Mouse (Mus musculus) limb, embryonic 11.5 days (tissue): ENCODE results near the gene Scgb1c1. TPM values are rescaled to one million over a fixed set of nuclear protein-coding genes. Genes with fewer than 3 reads are reported as not detected.

ENCODE experiments used
- ATAC-seq: fragments of 200-750 bp; cut with Nextera tagmentation; 2 replicates; pipeline ENCODE4 v1.8.0; 2017; ENCODE audit warnings: low read depth; ENCODE audit not compliant: insufficient number of reproducible peaks, low FRiP score, low TSS enrichment
- DNase-seq: peaks from one replicate; pipeline ENCODE4 v3.0.0-alpha.2; 2015; ENCODE audit warnings: low spot score
- H3K27ac ChIP-seq: fragments of 300-500 bp; sonication (generic); replicated peaks from 2 replicates; pipeline ENCODE4 v1.5.1; 2014; ENCODE audit warnings: low read depth, mild to moderate bottlenecking, low read length
- H3K27me3 ChIP-seq: fragments of 300-500 bp; sonication (generic); 2 replicates; pipeline ENCODE4 v1.6.1; 2014; ENCODE audit warnings: mild to moderate bottlenecking, low read length, mixed read lengths; ENCODE audit not compliant: control insufficient read depth, insufficient read depth
- H3K36me3 ChIP-seq: fragments of 300-500 bp; sonication (generic); 2 replicates; pipeline ENCODE4 v1.6.1; 2014; ENCODE audit warnings: mild to moderate bottlenecking, low read length, moderate library complexity, mixed read lengths; ENCODE audit not compliant: control insufficient read depth, insufficient read depth
- H3K4me1 ChIP-seq: fragments of 300-500 bp; sonication (generic); 2 replicates; pipeline ENCODE4 v1.6.1; 2014; ENCODE audit warnings: low read length, mixed read lengths; ENCODE audit not compliant: control insufficient read depth, insufficient read depth
- H3K4me2 ChIP-seq: fragments of 300-500 bp; sonication (generic); 2 replicates; pipeline ENCODE4 v1.6.1; 2014; ENCODE audit warnings: low read depth, mild to moderate bottlenecking, moderate library complexity; ENCODE audit not compliant: severe bottlenecking
- H3K4me3 ChIP-seq: fragments of 300-500 bp; sonication (generic); 2 replicates; pipeline ENCODE4 v1.5.1; 2014; ENCODE audit warnings: low read depth, low read length
- H3K9ac ChIP-seq: fragments of 300-500 bp; sonication (generic); 2 replicates; pipeline ENCODE4 v1.6.1; 2014; ENCODE audit warnings: mild to moderate bottlenecking, low read length
- H3K9me3 ChIP-seq: fragments of 300-500 bp; sonication (generic); 2 replicates; pipeline ENCODE4 v1.6.1; 2016; ENCODE audit warnings: low read length; ENCODE audit not compliant: control insufficient read depth
- WGBS: fragments of 180-500 bp; shearing (Covaris S2); extraction: QIAGEN DNeasy Blood & Tissue Kit; methylation state at CpG from one replicate; pipeline ENCODE4 v1.1.7; 2014; 5-methylcytosine and 5-hydroxymethylcytosine counted together
- polyA plus RNA-seq: library from polyadenylated mRNA; unstranded; fragments of >200 nt; fragmentation: Nextera tagmentation; extraction: Ambion mirVana; gene quantifications from 2 replicates; pipeline ENCODE4 v1.2.1, GENCODE M21; 2014

Gene Scgb1c1
- polyA plus RNA-seq, 1 experiment from 2014 or later, result not detected

DNA sequence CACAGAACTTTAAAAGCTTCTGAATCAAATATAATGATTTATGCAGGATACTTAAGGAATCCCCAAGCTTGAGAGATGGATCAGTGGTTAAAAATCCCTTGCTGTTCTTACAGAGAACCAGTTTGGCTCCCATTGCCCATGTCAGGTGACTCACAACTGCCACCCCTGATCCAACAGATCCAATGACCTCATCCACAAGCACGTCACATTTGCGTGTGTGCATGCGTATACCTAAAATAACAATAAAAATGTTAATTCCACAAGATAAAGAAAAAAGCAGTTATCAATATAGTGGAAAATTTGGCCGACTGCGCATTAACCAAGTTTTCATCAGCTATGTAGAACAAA, 24.1 kb upstream of the Scgb1c1 start:
- Histone ChIP-seq H3K27me3 (no peaks in the 10 kb centered on the region), H3K4me2 (peak overlapping the region; percentile 84), H3K36me3 (no peaks in the 10 kb centered on the region), H3K27ac (no peak overlapping the region), H3K9me3 (no peaks in the 10 kb centered on the region), H3K4me3 (peak overlapping the region; percentile 49), H3K4me1 (no peaks in the 10 kb centered on the region), H3K9ac (peak overlapping the region; percentile 58)
- DNase-seq (no peak), ATAC-seq (no peak)
- WGBS, result 56% methylated on average over 5 of the region's 5 CpGs

DNA sequence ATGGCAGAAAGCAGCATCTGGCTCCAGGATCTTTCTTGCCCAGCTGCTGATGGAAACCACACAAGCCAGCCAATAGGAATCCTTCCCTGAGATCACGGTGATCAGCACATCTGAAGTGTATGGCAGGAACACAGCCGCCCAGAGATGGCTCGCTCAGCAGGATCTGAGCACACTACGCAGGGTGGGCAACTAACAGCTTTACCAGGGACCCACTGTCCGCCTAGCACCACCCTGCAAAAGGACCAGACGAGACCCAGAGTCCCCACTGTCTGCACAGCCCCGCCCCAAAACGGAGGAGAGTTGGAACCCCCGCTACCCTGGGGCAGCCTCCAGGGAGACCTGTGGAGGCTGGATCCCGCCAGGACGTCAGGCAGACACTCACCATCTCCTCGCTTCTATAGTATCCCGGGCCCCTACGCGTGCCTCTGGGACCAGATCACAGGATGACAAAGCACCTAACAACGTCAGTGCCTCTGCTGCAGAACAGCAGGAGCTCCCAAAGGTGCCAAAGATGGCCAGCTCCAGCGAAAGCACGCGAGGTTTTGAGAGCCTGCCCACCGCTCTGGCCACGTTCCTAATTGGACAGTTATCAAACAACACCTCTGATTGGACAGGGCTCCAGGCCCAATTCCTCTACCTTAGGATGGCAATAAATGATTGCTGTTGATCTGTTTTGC, 23.6 kb upstream of the Scgb1c1 start, which contains the start of gene Zfp941:
Gene Zfp941, minus strand, starts transcription at position 526 of the 677 bp plus-strand sequence.
- WGBS, result under 1% methylated on average over 21 of the region's 21 CpGs

DNA sequence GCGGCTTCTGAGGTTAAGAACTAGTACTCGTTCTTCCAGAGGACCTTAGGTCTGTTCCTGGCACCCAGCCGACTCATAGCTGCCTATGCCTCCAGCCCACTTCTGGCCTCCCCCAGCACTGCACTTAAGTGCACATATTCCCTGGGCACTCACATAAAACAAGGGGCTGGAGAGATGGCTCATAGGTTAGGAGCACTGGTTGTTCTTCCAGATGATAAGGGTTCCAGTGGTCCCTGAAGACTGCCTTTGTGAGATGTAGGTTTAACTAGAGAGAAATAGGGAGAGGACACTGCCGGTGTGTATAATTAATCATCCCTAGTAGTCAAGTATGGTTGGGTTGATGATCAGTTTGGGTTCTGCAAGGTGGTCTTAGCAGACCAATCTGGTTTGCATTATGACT, 22.6 kb upstream of the Scgb1c1 start:
- H3K9ac ChIP-seq, result no peak overlapping the region
- H3K36me3 ChIP-seq, result no peaks in the 10 kb centered on the region
- no peaks in the 10 kb centered on the region for H3K9me3 ChIP-seq
- H3K4me3 ChIP-seq, result no peak overlapping the region
- ATAC-seq, result no peak
- no peak overlapping the region for H3K27ac ChIP-seq
- 96% methylated on average over 4 of the region's 4 CpGs for WGBS
- H3K4me2 ChIP-seq, result no peak overlapping the region
- no peaks in the 10 kb centered on the region for H3K4me1 ChIP-seq
- DNase-seq, result no peak
- no peaks in the 10 kb centered on the region for H3K27me3 ChIP-seq

More for the DNA sequence above, 23.6 kb upstream of the Scgb1c1 start, which contains the start of gene Zfp941:
- Histone ChIP-seq H3K4me3 (peak within 1 kb of the TSS; percentile 49), H3K27me3 (no peaks in the 10 kb centered on the region), H3K9ac (peak within 1 kb of the TSS; percentile 58), H3K4me2 (peak within 1 kb of the TSS; percentile 84), H3K4me1 (no peaks in the 10 kb centered on the region), H3K27ac (no peak within 1 kb of the TSS), H3K36me3 (no peaks in the 10 kb centered on the region), H3K9me3 (no peaks in the 10 kb centered on the region)
- ATAC-seq, result peak; percentile 59
- peak; percentile 65 for DNase-seq

DNA sequence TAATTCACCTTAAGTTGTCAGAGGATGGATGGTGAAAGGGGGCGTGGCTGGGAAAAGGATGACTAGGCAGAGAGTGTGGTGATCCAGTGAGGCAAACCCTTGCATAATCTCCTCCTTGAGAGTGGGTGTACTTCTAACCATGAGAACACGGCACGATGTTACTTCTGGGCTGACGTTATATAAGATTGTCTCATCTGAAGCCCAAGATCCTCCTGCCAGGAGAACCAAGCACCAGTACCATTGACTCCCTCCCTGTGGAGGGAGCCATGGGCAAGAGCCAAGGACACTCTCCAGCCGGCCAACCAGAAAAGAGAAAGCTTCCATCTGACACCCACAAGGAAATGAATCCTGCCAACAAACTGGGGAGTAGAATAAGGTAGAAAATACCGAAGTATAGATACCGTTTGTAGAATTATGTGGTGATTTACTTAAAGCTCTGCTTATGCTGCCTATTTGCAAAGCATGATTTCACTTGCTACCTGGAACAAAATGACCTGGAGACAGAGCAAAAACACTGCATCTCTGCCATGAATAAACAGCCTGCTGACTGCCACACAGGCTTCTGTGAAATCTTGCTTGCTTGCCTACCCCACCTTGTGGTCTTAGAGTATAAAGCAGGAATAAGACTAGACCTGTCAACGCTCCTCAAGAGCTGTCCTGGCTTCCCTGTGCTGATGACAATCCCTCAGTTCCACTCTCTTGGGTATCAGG, 17.0 kb upstream of the Scgb1c1 start:
- Histone ChIP-seq H3K27ac (no peak overlapping the region), H3K9me3 (no peaks in the 10 kb centered on the region), H3K4me1 (no peaks in the 10 kb centered on the region), H3K4me2 (no peak overlapping the region), H3K36me3 (no peaks in the 10 kb centered on the region), H3K27me3 (no peaks in the 10 kb centered on the region), H3K9ac (no peak overlapping the region), H3K4me3 (no peak overlapping the region)
- 42% methylated on average over 8 of the region's 8 CpGs for WGBS
- ATAC-seq (no peak), DNase-seq (no peak)

DNA sequence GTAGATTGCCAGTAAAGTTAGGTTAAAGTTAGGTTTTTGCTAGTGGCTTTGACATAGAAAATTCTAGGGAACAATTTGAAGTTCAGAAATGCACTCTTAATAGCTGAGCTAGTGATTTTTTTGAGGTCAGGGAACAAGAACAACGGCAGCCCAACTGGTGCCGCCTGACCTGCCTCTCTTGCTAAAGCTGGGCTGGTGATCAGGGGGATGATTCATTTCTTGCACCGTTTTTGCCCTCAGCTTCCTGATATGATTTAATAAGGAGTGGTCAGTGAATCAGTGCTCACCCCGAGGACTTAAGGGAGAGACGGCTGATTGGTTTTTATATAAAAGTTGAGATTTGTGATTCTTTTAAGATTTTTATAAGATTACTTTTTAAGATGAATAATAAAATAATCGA, 13.9 kb upstream of the Scgb1c1 start:
- no peak overlapping the region for H3K9ac ChIP-seq
- DNase-seq (no peak), ATAC-seq (no peak)
- no peaks in the 10 kb centered on the region for H3K27me3 ChIP-seq
- 82% methylated on average over 6 of the region's 6 CpGs for WGBS
- H3K27ac ChIP-seq, result no peak overlapping the region
- H3K4me3 ChIP-seq, result no peak overlapping the region
- H3K36me3 ChIP-seq, result no peaks in the 10 kb centered on the region
- H3K4me1 ChIP-seq, result no peaks in the 10 kb centered on the region
- H3K9me3 ChIP-seq, result no peaks in the 10 kb centered on the region
- H3K4me2 ChIP-seq, result no peak overlapping the region

DNA sequence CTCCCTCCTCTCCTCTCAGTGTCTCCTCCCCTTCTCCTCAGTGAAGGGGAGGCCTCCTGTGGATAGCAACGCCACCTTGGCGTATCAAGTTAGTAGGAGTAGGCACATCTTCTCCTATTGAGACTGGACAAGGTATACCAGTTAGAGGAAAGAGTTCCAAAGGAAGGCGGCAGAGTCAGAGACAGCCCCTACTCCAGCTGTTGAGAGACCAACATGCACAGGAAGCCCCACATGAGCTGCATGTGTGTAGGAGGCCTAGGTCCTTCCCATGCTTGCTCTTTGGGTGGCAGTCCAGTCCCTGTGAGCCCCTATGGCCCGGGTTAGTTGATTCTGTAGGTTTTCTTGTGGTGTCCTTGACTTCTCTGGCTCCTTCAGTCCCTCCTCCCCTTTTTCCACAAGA, 12.0 kb upstream of the Scgb1c1 start:
- H3K4me2 ChIP-seq, result no peak overlapping the region
- no peaks in the 10 kb centered on the region for H3K36me3 ChIP-seq
- DNase-seq (no peak), ATAC-seq (no peak)
- H3K9me3 ChIP-seq, result no peaks in the 10 kb centered on the region
- WGBS, result 79% methylated on average over 4 of the region's 4 CpGs
- no peak overlapping the region for H3K27ac ChIP-seq
- H3K4me3 ChIP-seq, result no peak overlapping the region
- no peak overlapping the region for H3K9ac ChIP-seq
- no peaks in the 10 kb centered on the region for H3K27me3 ChIP-seq
- H3K4me1 ChIP-seq, result no peaks in the 10 kb centered on the region

DNA sequence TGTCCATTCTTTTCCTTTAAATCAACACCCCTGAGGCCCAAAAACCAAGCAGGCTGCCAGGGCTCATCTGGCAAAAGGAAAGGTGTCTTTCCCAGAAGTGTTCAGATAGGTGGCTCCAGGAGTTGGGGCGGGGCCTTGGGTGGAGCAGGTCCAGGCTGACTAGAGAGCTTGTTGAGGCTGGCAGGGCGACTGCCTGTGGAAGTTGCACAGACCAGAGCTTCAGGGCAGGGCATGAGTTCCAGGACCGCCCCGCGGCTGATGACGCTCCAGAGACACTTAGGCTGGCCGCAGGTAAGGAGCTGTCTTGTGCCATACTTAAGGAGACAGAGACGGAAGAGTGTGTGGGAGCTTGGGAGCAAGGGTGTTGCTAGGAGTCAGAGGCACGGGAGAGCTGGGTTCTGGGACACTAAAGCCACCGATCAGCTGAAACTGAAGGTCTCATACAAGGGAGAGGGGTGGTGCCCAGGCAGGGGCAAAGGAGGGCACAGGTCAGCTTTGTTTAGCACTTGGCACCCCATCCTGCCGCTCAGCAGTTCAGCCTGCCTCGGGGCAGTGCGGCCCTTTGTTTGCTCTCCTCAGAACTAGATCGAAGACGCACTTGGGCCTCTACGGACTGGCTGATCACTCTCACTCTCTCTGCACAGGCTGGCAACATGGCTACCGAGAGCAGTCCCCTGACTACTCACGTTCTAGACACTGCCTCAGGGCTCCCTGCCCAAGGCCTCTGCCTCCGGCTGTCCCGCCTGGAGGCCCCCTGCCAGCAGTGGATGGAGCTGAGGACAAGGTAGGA, 10.2 kb upstream of the Scgb1c1 start, which contains the start of gene Urah:
Gene Urah, plus strand, starts transcription at position 51 of the 790 bp plus-strand sequence.
- DNase-seq, result no peak
- H3K4me3 ChIP-seq, result no peak within 1 kb of the TSS
- ATAC-seq, result no peak

DNA sequence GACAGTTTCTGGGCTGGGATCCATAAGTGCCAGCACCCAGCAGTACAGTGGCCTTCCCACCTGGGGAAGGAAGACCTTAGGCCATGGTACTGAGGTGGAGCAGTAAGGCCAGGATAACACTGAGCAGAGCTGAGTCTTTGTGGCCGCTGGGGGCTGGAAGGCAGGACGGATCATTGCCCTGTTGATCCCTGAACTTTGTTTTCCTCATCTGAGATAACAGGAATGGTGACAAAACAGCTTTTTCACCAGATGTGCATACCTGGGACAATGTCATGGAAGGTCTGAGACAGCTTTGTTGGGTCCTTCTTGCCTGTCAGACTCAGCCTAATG, 9.6 kb upstream of the Scgb1c1 start:
- Histone ChIP-seq H3K4me2 (no peak overlapping the region; the same call in 1 of the 2 replicates), H3K4me1 (no peaks in the 10 kb centered on the region), H3K36me3 (no peaks in the 10 kb centered on the region), H3K27me3 (peaks cover 4% of the 10 kb centered on the region; the same call in 1 of the 2 replicates), H3K9ac (no peak overlapping the region), H3K9me3 (no peaks in the 10 kb centered on the region), H3K27ac (no peak overlapping the region), H3K4me3 (no peak overlapping the region)
- no peak for DNase-seq
- WGBS, result 83% methylated on average over 2 of the region's 2 CpGs
- no peak for ATAC-seq

More for the DNA sequence above, 10.2 kb upstream of the Scgb1c1 start, which contains the start of gene Urah:
- Histone ChIP-seq H3K9me3 (no peaks in the 10 kb centered on the region), H3K27me3 (no peaks in the 10 kb centered on the region), H3K4me1 (no peaks in the 10 kb centered on the region), H3K36me3 (no peaks in the 10 kb centered on the region), H3K9ac (no peak within 1 kb of the TSS), H3K27ac (no peak within 1 kb of the TSS), H3K4me2 (no peak within 1 kb of the TSS; the same call in 1 of the 2 replicates)
- 47% methylated on average over 20 of the region's 20 CpGs for WGBS
